Mouse (Mus musculus): ENCODE measurements around the gene Zfp652. TPM values are rescaled to one million over a fixed set of nuclear protein-coding genes. Genes with fewer than 3 reads are reported as not detected.
A peak's percentile ranks its signal among the peaks of the same experiment; 100 is the strongest.

Zfp652 gene
- total RNA-seq, 2 experiments from 2014 or later = 48.2 to 49.2 TPM

GRCm38 (mm10) chr11:95838598-95838997 is 126.1 kb downstream of the Zfp652 start:
- intact Hi-C loops (cut with DNase I) = no loop called here
- DNase-seq (ENCODE audit: low spot score) = no peak

- DNase-seq (ENCODE audit: low spot score) = no peak
- intact Hi-C loops (cut with DNase I) = no loop called here
Observed at GRCm38 (mm10) chr11:95838999-95839868, 126.8 kb downstream of the Zfp652 start.

- intact Hi-C loops (cut with DNase I) = no loop called here
- no peak for DNase-seq (ENCODE audit: low spot score)
Observed at GRCm38 (mm10) chr11:95840694-95841497, 128.4 kb downstream of the Zfp652 start.

GRCm38 (mm10) chr11:95841498-95841830 is 129.0 kb downstream of the Zfp652 start:
- intact Hi-C loops (cut with DNase I) = no loop called here
- DNase-seq (ENCODE audit: low spot score) = no peak

GRCm38 (mm10) chr11:95842074-95842681 is 129.7 kb downstream of the Zfp652 start, which contains the start of gene Abi3:
Gene Abi3 (minus strand): TSS chr11:95842476.
- peak; percentile 65 for DNase-seq (ENCODE audit: low spot score)
- intact Hi-C loops (cut with DNase I) = no loop called here

GRCm38 (mm10) chr11:95842953-95843352 is 130.5 kb downstream of the Zfp652 start:
- intact Hi-C loops (cut with DNase I) = no loop called here
- no peak for DNase-seq (ENCODE audit: low spot score)

GRCm38 (mm10) chr11:95843421-95843950 is 131.0 kb downstream of the Zfp652 start:
- intact Hi-C loops (cut with DNase I) = no loop called here
- DNase-seq (ENCODE audit: low spot score) = no peak

GRCm38 (mm10) chr11:95844935-95845334 is 132.5 kb downstream of the Zfp652 start:
- no peak for DNase-seq (ENCODE audit: low spot score)
- intact Hi-C loops (cut with DNase I) = no loop called here

- intact Hi-C loops (cut with DNase I) = loop anchor here (5.0 kb wide), 1 partner anchor 79 kb away; no protein-coding TSS in a partner anchor
- no peak for DNase-seq (ENCODE audit: low spot score)
Observed at GRCm38 (mm10) chr11:95850898-95851297, 138.4 kb downstream of the Zfp652 start.

GRCm38 (mm10) chr11:95853684-95854083 is 141.2 kb downstream of the Zfp652 start:
- intact Hi-C loops (cut with DNase I) = loop anchor here (1.0 to 5.0 kb wide), 2 partner anchors 24 to 81 kb away; no protein-coding TSS in a partner anchor
- peak; percentile 33 for DNase-seq (ENCODE audit: low spot score)

GRCm38 (mm10) chr11:95857306-95857705 is 144.8 kb downstream of the Zfp652 start:
- intact Hi-C loops (cut with DNase I) = loop anchor here (5.0 kb wide), 1 partner anchor 170 kb away; no protein-coding TSS in a partner anchor
- DNase-seq (ENCODE audit: low spot score) = no peak

GRCm38 (mm10) chr11:95857716-95858527 is 145.4 kb downstream of the Zfp652 start:
- intact Hi-C loops (cut with DNase I) = loop anchor here (5.0 kb wide), 1 partner anchor 171 kb away; no protein-coding TSS in a partner anchor
- DNase-seq (ENCODE audit: low spot score) = no peak

GRCm38 (mm10) chr11:95858528-95859467 is 146.3 kb downstream of the Zfp652 start:
- peak; percentile 95 for DNase-seq (ENCODE audit: low spot score)
- intact Hi-C loops (cut with DNase I) = loop anchor here (5.0 kb wide), 1 partner anchor 171 kb away; no protein-coding TSS in a partner anchor

GRCm38 (mm10) chr11:95859468-95859855 is 147.0 kb downstream of the Zfp652 start:
- intact Hi-C loops (cut with DNase I) = loop anchor here (5.0 kb wide), 1 partner anchor 172 kb away; no protein-coding TSS in a partner anchor
- DNase-seq (ENCODE audit: low spot score) = no peak

- DNase-seq (ENCODE audit: low spot score) = no peak
- intact Hi-C loops (cut with DNase I) = no loop called here
Observed at GRCm38 (mm10) chr11:95860071-95860490, 147.6 kb downstream of the Zfp652 start.

GRCm38 (mm10) chr11:95861397-95861796 is 148.9 kb downstream of the Zfp652 start:
- intact Hi-C loops (cut with DNase I) = no loop called here
- no peak for DNase-seq (ENCODE audit: low spot score)

GRCm38 (mm10) chr11:95869442-95869841 is 157.0 kb downstream of the Zfp652 start:
- intact Hi-C loops (cut with DNase I) = no loop called here
- no peak for DNase-seq (ENCODE audit: low spot score)

- intact Hi-C loops (cut with DNase I) = no loop called here
- DNase-seq (ENCODE audit: low spot score) = no peak
Observed at GRCm38 (mm10) chr11:95869918-95870470, 157.5 kb downstream of the Zfp652 start.

Data from heart, postnatal 25 days (tissue).